Mouse (Mus musculus) left cerebral cortex, adult 11 months (tissue): Measurements from ENCODE around the gene Xpnpep1.
A peak's percentile ranks its signal among the peaks of the same experiment; 100 is the strongest.

ENCODE experiments used
- DNase-seq: peaks from one replicate; pipeline ENCODE4 v3.0.0; 2022; ENCODE audit warnings: low spot score

Gene Xpnpep1

DNA sequence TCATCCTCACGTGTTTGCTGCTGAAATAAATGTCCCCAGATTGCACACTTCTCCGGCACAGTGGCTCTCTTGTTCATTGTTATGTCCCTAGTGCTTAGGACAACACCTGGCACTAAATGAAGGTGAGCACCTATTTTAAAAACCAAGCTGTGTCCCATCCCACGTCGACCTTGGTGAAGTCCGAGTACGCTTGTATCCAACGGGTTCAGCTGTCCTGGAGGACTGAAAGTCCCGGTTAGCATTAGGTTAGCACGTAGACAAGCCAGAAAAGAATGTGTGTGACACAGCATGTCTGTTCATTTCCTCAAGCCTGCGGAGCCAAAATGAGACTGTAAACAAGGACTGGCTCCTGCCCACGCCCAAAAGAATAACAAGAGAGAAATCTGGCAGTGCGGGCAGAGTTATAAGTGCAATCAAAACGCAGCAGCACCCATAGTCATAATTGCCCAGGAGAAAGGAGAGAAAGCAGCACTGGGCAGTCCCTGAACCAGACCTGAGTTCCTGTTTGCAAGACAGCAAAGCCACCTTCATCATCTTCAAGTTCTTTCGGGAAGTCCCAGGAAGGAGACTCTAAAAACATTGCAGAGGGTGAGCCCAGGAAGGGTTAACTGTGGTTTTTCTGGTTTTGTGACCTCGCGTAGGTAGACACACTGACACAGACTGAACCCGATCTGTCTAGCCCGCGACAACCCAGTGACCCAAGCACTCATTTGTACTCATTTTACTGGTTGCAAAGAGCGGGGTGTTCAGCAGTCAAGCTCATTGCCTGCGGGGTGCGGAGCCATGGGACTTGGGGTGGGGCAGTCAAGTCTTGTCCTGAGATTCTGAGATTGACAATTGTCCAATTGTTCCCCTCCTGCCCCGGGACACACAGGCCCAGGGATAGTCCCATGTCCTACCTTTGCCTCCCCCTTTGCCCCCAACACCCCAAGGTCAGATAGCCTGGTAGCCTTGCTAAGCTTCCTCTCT, at the start of gene Xpnpep1:
Gene Xpnpep1 (minus strand): TSS at position 51 of the 969 bp plus-strand sequence.
- no peak for DNase-seq

DNA sequence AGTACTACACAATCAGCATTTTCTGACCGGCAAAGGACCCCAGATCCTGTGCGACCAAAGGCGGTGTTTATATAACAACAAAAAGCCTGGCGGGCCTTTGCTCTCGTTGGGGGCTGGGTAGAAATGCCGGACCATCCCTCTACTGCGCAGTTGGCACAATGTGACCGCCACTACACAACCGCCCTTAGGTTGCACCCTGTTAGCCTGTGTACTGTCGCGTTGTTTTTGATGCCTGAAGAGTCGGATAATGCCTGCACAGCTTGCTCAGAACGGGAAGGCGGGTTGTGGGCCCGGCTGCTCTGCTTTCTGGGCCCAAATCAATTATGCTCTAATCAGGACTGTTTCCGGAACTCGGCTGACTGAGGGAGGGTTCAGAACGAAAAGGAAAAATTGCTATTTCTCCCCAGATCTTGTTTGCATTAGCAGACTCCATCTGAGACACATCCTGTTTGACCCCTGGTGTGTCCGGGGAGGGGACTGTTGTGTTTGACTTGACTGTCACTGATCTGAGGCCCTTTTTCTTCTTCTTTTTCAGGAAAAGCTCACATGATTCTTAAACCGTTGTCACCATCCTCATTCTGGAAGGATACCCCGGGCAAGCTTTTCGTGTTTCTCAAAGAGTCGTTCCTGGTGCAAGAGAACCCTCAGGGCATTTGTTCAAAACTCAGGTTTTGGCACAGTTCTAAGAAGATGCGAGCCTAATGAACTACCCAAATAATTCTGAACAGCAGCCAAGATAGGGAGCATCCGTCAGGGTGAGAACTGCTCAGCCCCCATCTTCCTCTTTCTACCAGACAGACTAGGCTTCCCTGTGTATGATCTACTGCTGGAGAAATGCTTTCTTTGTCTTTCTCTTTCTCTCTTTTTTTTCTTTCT, 47.5 kb upstream of the Xpnpep1 start:
- no peak for DNase-seq

DNA sequence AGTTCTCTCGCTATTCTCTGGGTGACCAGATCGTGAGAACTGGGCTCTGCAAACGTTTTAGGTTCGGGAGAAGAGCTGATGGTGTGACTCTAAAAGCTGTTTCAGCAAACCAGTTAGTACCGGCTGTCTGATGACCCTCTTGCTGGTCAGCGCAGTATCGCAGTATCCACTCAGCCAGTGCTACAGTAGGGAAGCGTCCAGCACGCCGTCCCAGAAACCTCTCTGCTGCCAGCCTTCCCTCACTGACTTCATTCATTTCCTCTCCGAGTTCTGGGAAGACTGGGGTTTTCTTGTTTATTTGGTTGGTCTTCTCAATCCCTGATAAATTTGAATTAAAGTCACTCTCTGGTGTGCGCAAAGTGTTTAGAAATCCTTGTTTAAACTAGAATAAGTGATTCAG, 46.8 kb upstream of the Xpnpep1 start:
- DNase-seq, result no peak

- DNase-seq, result no peak
These were observed 44.7 kb upstream of the Xpnpep1 start for GRCm38 (mm10) chr19:53084735-53085134.

- no peak for DNase-seq
These were observed 42.8 kb upstream of the Xpnpep1 start for GRCm38 (mm10) chr19:53082862-53083261.

- no peak for DNase-seq
These were observed 41.3 kb upstream of the Xpnpep1 start for GRCm38 (mm10) chr19:53081339-53081738.

DNA sequence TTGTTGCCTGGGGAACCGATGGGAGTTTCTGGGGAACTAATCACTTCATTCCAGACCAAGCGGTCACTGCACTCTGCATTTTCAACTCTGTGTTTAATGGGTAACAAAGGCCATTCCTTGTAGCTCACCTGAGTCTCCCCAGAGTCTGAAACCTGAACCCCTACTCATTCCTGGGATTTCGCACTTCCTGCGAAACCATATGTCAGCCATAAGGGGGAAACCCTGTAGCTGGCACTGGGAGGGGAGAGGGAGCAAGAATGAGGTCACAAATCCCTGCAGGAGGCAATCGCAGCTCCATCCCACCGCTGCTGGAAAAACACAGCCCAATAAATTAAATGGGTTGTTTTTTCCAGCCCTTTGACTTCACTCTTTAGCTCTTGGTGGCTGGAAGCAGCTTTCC, 40.9 kb upstream of the Xpnpep1 start:
- DNase-seq, result no peak

DNA sequence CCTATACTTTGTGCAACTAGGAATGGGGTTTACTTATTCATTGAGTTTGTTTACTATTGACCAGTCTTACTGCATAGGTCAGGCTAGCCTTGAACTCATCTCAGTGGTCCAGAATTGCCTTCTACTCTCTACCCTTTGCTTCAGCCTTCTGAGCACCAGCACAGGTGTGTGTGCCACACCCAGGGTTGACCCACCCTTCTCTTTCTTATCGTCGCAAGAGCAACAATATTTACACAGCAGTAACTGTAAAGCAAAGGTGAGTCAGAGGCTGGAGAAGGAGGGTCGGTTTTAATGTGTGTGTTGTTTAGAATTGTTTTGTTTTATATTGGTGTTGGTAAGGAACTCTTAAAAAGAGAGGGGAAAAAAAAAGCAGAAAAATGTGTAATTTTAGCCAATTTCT, 40.5 kb upstream of the Xpnpep1 start:
- DNase-seq, result no peak

DNA sequence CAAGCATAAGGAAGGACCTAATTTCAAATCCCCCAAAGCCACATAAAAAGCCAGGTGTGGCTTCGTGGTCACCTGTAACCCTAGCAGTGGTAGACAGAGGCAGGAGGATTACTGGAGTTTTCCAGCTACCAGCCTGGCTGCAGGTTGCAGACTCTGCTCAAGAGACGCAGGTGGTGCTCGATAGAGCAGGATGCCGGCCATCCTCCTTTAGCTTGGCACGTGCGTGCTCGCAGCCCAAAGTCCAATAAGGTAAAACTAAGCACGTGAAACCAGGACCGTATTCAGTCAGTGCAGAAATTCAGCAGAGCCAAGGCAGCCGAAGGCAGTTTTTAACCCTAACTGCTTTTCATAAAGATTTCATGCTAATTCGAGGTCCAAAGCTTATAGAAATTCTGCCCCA, 40.0 kb upstream of the Xpnpep1 start:
- DNase-seq, result no peak

DNA sequence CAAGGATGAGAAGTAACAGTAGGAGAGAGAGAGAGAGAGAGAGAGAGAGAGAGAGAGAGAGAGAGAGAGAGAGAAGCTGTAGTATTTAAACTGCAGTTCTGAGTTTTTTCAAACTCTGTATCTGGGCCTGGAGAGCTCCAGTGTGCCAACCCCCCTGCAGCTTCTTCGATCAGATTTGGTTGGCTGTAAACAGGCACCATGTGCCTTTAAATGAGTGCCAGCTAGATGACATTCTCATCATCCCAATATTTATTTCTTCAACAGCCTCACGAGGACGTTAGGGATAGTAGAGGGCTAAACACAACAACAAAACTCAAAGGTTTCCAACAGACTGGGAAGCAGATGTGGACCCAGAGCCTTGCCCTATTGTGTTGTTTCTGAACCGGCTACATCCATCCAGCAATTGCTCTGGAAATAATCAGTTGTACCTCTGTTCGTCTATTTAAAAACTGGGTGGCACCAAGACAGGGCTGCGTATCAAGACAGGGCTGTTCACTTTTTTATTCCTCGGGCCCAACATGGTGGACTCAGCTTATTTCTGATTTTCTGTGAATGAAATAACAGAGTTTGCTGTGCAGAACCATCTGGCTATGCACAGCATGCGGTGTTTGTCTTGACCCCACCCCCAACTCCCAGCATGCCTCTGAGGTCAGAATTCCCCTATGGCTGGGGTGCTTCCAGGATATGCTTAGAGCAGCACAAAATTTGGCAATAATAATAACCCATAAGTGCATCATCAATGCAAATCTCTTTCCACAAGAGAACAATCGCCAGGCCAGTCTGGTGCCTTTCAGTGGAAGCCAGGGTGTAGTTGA, 38.5 kb upstream of the Xpnpep1 start:
- no peak for DNase-seq

DNA sequence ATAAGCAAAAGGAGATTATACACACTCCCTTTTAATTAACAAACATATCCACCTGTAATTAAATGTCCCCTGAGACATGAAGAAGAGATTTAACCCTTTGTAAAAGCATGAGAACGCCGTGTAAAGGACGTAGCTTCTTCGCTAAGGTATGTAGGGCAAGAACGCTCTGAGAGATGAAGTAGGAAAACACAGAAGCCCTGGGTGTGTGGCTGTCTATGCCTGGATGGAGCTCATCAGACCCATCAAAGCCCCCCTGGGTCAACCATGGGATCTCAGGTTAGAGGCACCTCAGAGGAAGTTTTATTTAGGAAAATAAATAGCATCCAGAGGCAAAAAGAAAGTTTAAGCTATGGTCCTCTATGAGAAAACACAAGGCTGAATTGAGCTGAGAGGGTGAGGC, 37.3 kb upstream of the Xpnpep1 start:
- DNase-seq, result no peak

GRCm38 (mm10) chr19:53076238-53076981, 36.4 kb upstream of the Xpnpep1 start:
- peak; percentile 46 for DNase-seq

- no peak for DNase-seq
These were observed 35.9 kb upstream of the Xpnpep1 start for GRCm38 (mm10) chr19:53075896-53076237.

DNA sequence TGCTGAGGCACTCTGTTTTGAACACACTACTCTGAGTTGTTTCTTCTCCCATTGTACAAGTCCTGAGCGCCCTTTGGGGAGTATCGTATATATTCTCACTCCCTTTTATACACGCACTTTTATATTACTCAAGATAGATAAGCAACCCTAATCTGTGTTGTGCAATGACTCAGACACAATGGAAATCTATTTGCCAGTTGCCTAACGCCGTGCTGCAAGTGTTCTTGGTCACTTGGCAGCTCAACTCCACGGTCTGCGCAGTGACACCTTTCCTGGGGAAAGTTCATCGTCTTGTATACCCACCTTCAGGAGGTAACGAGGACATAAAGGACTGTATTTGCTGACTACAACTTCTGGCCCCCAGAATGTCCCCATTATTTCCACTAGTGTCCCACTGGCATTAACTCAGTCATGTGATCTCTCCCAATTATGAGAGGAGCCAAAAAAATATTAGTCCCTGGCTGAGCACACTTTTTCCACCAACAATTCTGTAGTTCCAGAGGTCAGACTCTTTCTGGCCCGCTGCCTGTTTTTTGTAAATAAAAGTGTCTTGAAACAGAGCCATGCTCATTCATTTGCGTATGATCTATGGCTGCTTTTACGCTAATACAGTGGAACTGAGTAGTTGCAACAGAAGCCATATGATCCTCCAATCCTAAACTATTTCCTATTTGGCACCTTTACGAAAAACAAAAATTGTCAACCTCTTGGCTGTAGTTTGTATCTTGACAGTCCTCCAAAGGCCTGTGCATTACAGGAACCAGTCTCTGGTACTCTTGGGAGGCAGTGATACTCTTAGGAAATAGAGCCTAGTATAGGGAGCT, 35.1 kb upstream of the Xpnpep1 start:
- no peak for DNase-seq

GRCm38 (mm10) chr19:53073521-53073920, 33.5 kb upstream of the Xpnpep1 start:
- no peak for DNase-seq

DNA sequence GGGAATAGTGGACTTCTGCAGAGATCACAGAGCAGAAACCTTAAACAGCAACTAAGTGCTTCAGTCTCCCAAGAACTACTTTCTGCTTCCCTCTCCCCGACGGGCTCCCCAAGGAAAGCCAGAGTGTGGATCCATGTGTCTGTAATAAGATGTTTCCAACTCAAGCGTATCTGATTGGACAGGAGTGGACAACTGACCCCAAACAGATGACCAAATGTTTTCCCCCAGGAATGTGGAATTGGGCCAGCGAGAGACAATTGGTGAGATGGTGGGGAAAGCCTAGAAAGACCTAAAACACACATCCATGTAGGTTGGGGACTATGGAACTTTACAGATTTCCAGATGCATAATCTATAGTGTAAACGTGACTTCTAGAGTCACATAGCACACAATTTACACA, 32.4 kb upstream of the Xpnpep1 start:
- no peak for DNase-seq

DNA sequence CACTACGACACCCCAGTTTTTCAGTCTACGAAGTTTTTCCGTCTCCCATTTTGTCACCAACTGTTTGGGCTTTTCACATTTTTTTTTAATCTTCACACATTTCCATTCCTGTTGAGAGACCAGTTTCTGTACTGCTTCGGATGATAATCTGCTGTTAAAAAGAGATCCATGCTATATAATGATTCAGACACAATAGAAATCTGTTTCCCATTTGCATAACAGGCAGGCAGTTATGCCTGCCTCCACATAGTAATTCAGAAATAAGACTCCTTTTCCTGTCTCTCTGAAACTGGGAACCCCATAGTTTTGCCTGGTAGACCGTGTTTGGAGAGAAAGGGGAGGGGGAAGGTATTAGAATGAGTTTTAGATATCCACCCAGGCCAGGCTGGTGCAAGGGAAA, 31.6 kb upstream of the Xpnpep1 start:
- DNase-seq, result no peak

GRCm38 (mm10) chr19:53070870-53071269, 30.9 kb upstream of the Xpnpep1 start:
- no peak for DNase-seq

- DNase-seq, result no peak
These were observed 29.4 kb upstream of the Xpnpep1 start for GRCm38 (mm10) chr19:53069451-53069850.

DNA sequence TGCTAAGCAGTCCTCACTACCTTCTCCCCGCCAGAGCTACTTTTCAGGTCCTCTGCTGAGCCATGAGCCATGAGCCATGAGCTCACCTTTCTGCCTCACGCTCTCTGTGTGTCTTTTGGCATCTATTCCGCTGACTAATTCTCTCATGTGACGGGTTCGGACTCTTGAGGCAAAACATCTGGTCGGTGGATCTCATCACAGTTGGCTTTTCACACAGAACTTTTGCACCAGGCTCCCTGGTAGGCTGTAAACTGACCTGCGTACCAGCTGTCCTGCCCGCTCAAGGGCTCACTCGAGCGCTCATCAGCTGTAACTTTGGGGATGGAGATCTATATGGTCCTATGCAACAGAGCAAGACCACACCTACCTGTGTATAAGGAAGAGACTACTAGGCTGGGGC, 26.9 kb upstream of the Xpnpep1 start:
- no peak for DNase-seq

DNA sequence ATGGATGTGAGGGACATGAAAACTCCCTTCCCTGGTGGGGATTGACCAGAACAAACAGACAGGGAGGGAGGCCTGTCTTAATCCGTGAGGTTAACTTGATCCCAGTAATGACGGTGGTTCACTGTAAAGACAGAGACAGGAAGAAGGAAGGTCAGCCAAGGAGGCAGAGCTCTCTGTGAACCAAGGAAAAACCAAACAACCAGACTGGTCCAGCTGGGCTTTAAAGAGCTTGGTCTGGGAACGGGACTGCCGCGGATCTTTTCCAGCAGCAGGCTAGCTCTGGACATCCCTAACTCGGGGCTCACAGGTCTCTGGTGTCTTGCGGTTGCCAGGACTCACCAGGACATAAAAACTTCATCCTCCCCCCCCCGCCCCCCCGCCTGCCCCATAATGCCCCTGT, 26.5 kb upstream of the Xpnpep1 start:
- DNase-seq, result no peak
